Mouse (Mus musculus): Measurements from ENCODE around the gene Sit1.
"Not testable (repeated sequence)": the region's sequence is repeated elsewhere in the genome, so short reads cannot be mapped to it uniquely, and the experiment has no call there.

Sit1 gene

GRCm38 (mm10) chr4:43499407-43500333, 16.1 kb upstream of the Sit1 start, which contains the start of gene Arhgef39:
Gene Arhgef39, minus strand, starts transcription at chr4:43499695.
- peak; percentile 72 to 78 for DNase-seq (ENCODE audit: low spot score in 2 of 2)

- no peak for DNase-seq (ENCODE audit: low spot score in 2 of 2)
Observed at GRCm38 (mm10) chr4:43498983-43499382, 15.4 kb upstream of the Sit1 start.

- DNase-seq (ENCODE audit: low spot score in 2 of 2): no peak
Observed at GRCm38 (mm10) chr4:43497946-43498345, 14.4 kb upstream of the Sit1 start.

GRCm38 (mm10) chr4:43497405-43497804, 13.9 kb upstream of the Sit1 start:
- no peak for DNase-seq (ENCODE audit: low spot score in 2 of 2)

GRCm38 (mm10) chr4:43496587-43496986, 13.1 kb upstream of the Sit1 start:
- no peak for DNase-seq (ENCODE audit: low spot score in 2 of 2)

- DNase-seq (ENCODE audit: low spot score in 2 of 2): no peak
Observed at GRCm38 (mm10) chr4:43493846-43494240, 10.3 kb upstream of the Sit1 start.

- DNase-seq (ENCODE audit: low spot score in 2 of 2): peak; percentile 94 to 96
Observed at GRCm38 (mm10) chr4:43493186-43493845, 9.8 kb upstream of the Sit1 start.

- DNase-seq (ENCODE audit: low spot score in 2 of 2): peak; percentile 95 to 96
Observed at GRCm38 (mm10) chr4:43492821-43493185, 9.3 kb upstream of the Sit1 start, which contains the start of gene Ccdc107. Gene Ccdc107, plus strand, starts transcription at chr4:43492900.

GRCm38 (mm10) chr4:43492101-43492820, 8.7 kb upstream of the Sit1 start:
- no peak for DNase-seq (ENCODE audit: low spot score in 2 of 2)

- DNase-seq (ENCODE audit: low spot score in 2 of 2): no peak
Observed at GRCm38 (mm10) chr4:43490801-43491200, 7.3 kb upstream of the Sit1 start.

GRCm38 (mm10) chr4:43489611-43490010, 6.1 kb upstream of the Sit1 start:
- DNase-seq (ENCODE audit: low spot score in 2 of 2): no peak

- DNase-seq (ENCODE audit: low spot score in 2 of 2): not testable (repeated sequence)
Observed at GRCm38 (mm10) chr4:43485666-43486065, 2.1 kb upstream of the Sit1 start.

- DNase-seq (ENCODE audit: low spot score in 2 of 2): no peak
Observed at GRCm38 (mm10) chr4:43482591-43482990, 943 bp downstream of the Sit1 start.

GRCm38 (mm10) chr4:43481894-43482456, 1.6 kb downstream of the Sit1 start:
- DNase-seq (ENCODE audit: low spot score in 2 of 2): peak; percentile 46 to 58

GRCm38 (mm10) chr4:43480985-43481384, 2.5 kb downstream of the Sit1 start:
- DNase-seq (ENCODE audit: low spot score in 2 of 2): no peak

GRCm38 (mm10) chr4:43478906-43479832, 4.4 kb downstream of the Sit1 start:
- peak; percentile 74 to 86 for DNase-seq (ENCODE audit: low spot score in 2 of 2)

- DNase-seq (ENCODE audit: low spot score in 2 of 2): no peak
Observed at GRCm38 (mm10) chr4:43478534-43478858, 5.0 kb downstream of the Sit1 start.

- DNase-seq (ENCODE audit: low spot score in 2 of 2): peak; percentile 92 to 93
Observed at GRCm38 (mm10) chr4:43477857-43478533, 5.5 kb downstream of the Sit1 start.

GRCm38 (mm10) chr4:43476604-43477003, 6.9 kb downstream of the Sit1 start:
- peak; percentile 62 to 70 for DNase-seq (ENCODE audit: low spot score in 2 of 2)

GRCm38 (mm10) chr4:43473636-43474035, 9.9 kb downstream of the Sit1 start:
- peak; percentile 59 to 69 for DNase-seq (ENCODE audit: low spot score in 2 of 2)

All from spleen, postnatal 36 days (tissue).